Mouse (Mus musculus) intestine, embryonic 14.5 days (tissue): ENCODE data around the gene Cga. TPM values are rescaled to one million over a fixed set of nuclear protein-coding genes. Genes with fewer than 3 reads are reported as not detected.

Experiments used
- ATAC-seq: fragments of 200-750 bp; cut with Nextera tagmentation; replicated peaks from 2 replicates; pipeline ENCODE4 v1.8.0; 2017; ENCODE audit warnings: low read depth, moderate number of reproducible peaks, moderate TSS enrichment, moderate library complexity; ENCODE audit not compliant: low FRiP score, low TSS enrichment
- DNase-seq: peaks from one replicate; pipeline ENCODE4 v3.0.0-alpha.2; 2018; ENCODE audit warnings: low spot score
- H3K27ac ChIP-seq: fragments of 300-500 bp; sonication (generic); 2 replicates; pipeline ENCODE4 v1.5.1; 2014; ENCODE audit warnings: low read depth, mild to moderate bottlenecking, control low read depth
- H3K27me3 ChIP-seq: fragments of 300-500 bp; sonication (generic); replicated peaks from 2 replicates; pipeline ENCODE4 v1.6.1; 2014; ENCODE audit warnings: low read length, control low read depth; ENCODE audit not compliant: control insufficient read depth, insufficient read depth
- H3K36me3 ChIP-seq: fragments of 300-500 bp; sonication (generic); 2 replicates; pipeline ENCODE4 v1.6.1; 2014; ENCODE audit warnings: low read length, control low read depth; ENCODE audit not compliant: control insufficient read depth, insufficient read depth
- H3K4me1 ChIP-seq: fragments of 300-500 bp; sonication (generic); replicated peaks from 2 replicates; pipeline ENCODE4 v1.6.1; 2014; ENCODE audit warnings: low read length, control low read depth, mixed read lengths; ENCODE audit not compliant: control insufficient read depth, insufficient read depth
- H3K4me2 ChIP-seq: fragments of 300-500 bp; sonication (generic); 2 replicates; pipeline ENCODE4 v1.6.1; 2014; ENCODE audit warnings: low read length
- H3K4me3 ChIP-seq: fragments of 300-500 bp; sonication (generic); 2 replicates; pipeline ENCODE4 v1.5.1; 2014; ENCODE audit warnings: low read depth, low read length, control low read depth, mixed read lengths
- H3K9ac ChIP-seq: fragments of 300-500 bp; sonication (generic); 2 replicates; pipeline ENCODE4 v1.6.1; 2014; ENCODE audit warnings: mild to moderate bottlenecking, low read length
- H3K9me3 ChIP-seq: fragments of 300-500 bp; sonication (generic); 2 replicates; pipeline ENCODE4 v1.6.1; 2016; ENCODE audit warnings: low read length, control low read depth; ENCODE audit not compliant: control insufficient read depth
- WGBS: fragments of 180-500 bp; shearing (Covaris S2); extraction: QIAGEN DNeasy Blood & Tissue Kit; methylation state at CpG from one replicate; pipeline ENCODE4 v1.1.7; 2014; 5-methylcytosine and 5-hydroxymethylcytosine counted together
- polyA plus RNA-seq: library from polyadenylated mRNA; unstranded; fragments of >200 nt; fragmentation: Nextera tagmentation; extraction: Ambion mirVana; gene quantifications from 2 replicates; pipeline ENCODE4 v1.2.1, GENCODE M21; 2014

Gene Cga
- polyA plus RNA-seq, 1 experiment from 2014 or later: not detected

GRCm38 (mm10) chr4:34869813-34870212, 23.8 kb upstream of the Cga start:
- Histone ChIP-seq H3K4me2 (no peak overlapping the region), H3K36me3 (no peaks in the 10 kb centered on the region), H3K4me3 (no peak overlapping the region), H3K27ac (no peak overlapping the region), H3K9me3 (no peaks in the 10 kb centered on the region), H3K9ac (no peak overlapping the region), H3K4me1 (peaks cover 9% of the 10 kb centered on the region; the same call in 1 of the 2 replicates), H3K27me3 (no peaks in the 10 kb centered on the region)
- no peak for ATAC-seq
- 82% methylated on average over 3 of the region's 3 CpGs for WGBS
- no peak for DNase-seq

DNA sequence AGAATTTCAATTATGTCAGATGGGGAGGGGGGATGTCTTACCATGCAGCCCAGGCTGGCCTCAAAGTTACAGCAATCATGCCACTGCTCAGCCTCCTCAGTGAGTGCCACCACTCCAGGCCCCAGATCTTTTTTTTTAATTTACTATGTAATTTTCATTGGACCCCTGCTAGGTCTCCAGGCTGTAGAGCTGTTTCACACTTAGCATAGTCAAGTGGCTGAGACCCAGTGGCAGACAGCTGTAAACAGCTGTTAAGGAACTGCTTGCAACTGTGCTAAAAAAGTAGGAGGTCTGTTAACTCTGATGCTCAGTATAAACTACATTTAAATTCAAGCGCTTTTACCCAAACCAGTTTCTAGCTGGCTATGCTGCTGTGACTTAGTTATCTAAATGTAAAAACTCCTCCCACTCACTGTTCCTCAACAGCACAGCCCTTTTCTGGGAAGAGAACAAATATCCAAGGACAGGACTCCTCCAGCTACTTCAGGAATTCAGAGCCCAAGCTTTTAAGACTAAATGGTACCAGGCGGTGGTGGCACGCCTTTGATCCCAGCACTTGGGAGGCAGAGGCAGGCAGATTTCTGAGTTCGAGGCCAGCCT, 20.6 kb upstream of the Cga start:
- 0 out of 2 replicates have a peak, but pooled peaks have one; percentile 36 for ATAC-seq

DNA sequence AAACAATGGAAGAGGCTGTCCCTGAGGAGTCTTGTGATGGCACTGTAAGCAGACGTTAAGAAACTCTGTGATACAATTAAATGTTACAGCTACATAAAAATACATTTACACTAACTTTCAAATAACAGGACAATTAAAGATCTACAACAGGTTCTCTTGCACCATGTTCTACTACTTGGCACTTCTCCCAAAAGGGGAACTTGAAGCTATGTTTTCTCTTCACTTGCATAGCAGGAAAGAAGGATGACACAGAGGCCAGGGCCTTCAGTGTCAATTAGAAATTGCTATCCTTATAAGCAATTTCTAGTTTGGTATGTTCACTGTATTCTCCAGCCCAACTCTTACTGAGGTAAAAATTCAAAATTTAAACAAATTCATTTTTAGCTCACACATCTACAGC, 19.3 kb upstream of the Cga start:
- Histone ChIP-seq H3K36me3 (peaks cover 12% of the 10 kb centered on the region), H3K27me3 (no peaks in the 10 kb centered on the region), H3K4me1 (peaks cover 9% of the 10 kb centered on the region; the same call in 1 of the 2 replicates), H3K9me3 (no peaks in the 10 kb centered on the region), H3K4me3 (no peak overlapping the region), H3K27ac (no peak overlapping the region), H3K4me2 (no peak overlapping the region), H3K9ac (no peak overlapping the region)
- WGBS: 67% methylated on average over 1 of the region's 1 CpGs
- no peak for ATAC-seq
- no peak for DNase-seq

More for the DNA sequence above, 20.6 kb upstream of the Cga start:
- peaks cover 12% of the 10 kb centered on the region for H3K36me3 ChIP-seq
- H3K27me3 ChIP-seq: no peaks in the 10 kb centered on the region
- H3K4me1 ChIP-seq: peaks cover 9% of the 10 kb centered on the region; the same call in 1 of the 2 replicates
- H3K27ac ChIP-seq: 0 out of 2 replicates have a peak overlapping the region, but pooled peaks have one; percentile 16
- DNase-seq: no peak
- H3K4me3 ChIP-seq: no peak overlapping the region
- WGBS: 80% methylated on average over 4 of the region's 4 CpGs
- no peak overlapping the region for H3K4me2 ChIP-seq
- H3K9me3 ChIP-seq: no peaks in the 10 kb centered on the region
- no peak overlapping the region for H3K9ac ChIP-seq

DNA sequence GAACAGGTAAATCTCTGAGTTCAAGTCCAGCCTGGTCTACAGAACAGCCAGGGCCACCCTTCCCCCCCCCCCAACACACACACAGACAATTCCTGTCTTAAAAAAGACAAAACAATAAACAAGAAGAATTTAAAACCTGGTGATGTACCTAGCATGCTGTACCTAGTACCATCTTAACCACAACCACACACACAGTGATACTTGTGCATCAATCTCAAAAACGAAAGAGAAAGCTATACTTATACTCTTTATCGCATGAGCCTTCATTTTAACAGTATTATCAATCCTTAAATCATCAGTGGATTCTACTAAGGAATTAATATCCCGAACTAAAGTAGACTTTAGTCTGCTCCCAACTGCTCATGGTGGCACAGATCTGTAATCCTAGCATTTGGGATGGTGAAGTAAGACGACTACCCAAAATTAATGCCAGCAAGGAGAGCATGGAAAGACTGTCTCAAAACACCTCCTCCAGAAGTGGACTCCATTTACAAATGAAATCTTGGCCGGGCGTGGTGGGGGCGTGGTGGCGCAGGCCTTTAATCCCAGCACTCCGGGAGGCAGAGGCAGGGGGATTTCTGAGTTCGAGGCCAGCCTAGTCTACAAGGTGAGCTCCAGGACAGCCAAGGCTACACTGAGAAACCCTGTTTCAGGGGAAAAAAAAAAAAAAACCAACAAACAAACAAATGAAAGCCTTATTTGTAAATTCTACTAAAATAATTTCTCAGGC, 12.5 kb upstream of the Cga start:
- peak overlapping the region; percentile 94 for H3K4me3 ChIP-seq
- H3K9ac ChIP-seq: no peak overlapping the region
- peaks cover 11% of the 10 kb centered on the region for H3K4me1 ChIP-seq
- no peaks in the 10 kb centered on the region for H3K9me3 ChIP-seq
- H3K27ac ChIP-seq: no peak overlapping the region
- WGBS: 80% methylated on average over 10 of the region's 10 CpGs
- peak overlapping the region; percentile 58 for H3K4me2 ChIP-seq
- DNase-seq (no peak), ATAC-seq (no peak)
- H3K27me3 ChIP-seq: no peaks in the 10 kb centered on the region
- peaks cover 12% of the 10 kb centered on the region for H3K36me3 ChIP-seq

DNA sequence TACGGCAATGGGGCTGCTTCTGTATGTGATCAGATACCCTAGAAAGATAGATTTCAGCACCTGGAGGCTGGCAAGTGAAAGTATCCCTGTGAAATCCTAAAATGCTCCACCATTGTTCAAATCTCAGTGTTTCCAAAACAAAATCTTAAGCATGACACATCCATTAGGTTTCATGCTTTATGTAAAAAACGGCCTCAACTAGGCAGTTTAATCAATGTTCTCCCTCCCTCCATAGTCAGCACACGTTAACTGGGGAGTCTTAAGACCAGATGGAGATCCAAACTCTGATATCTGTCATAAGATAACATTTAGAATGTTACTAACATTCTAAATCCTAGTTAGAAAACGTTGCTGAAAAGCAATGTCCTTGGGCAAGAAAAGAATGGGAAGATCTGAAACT, 11.7 kb upstream of the Cga start:
- H3K9me3 ChIP-seq: no peaks in the 10 kb centered on the region
- ATAC-seq (no peak), DNase-seq (no peak)
- 14% methylated on average over 4 of the region's 4 CpGs for WGBS
- H3K27me3 ChIP-seq: no peaks in the 10 kb centered on the region
- peaks cover 14% of the 10 kb centered on the region for H3K4me1 ChIP-seq
- H3K27ac ChIP-seq: peak overlapping the region; percentile 100; the same call in 1 of the 2 replicates
- peaks cover 6% of the 10 kb centered on the region for H3K36me3 ChIP-seq
- peak overlapping the region; percentile 94 for H3K4me3 ChIP-seq
- H3K9ac ChIP-seq: peak overlapping the region; percentile 99
- peak overlapping the region; percentile 58 for H3K4me2 ChIP-seq

DNA sequence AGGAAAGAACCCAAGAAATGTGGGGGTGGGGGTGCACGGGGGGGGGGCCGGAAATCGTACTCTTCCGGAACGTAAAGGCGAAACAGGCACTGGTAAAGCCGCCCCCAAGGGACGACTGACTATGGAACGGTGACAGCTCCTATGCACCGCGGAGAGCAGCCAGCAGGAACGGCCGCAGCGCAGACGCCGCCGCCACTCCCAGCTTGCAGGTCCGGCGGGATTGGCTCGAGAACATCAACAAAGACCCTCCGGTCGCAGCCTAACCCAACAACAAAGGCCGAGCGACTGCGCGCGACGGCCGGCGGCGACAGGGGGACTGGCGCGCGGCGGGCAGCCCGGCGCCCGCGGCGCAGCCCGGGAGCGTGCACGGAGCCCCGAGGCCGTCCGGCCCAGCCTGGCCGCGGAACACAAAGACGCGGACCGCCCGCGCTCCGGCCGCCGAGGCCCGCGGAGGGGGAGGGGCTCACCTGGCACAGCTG, 11.2 kb upstream of the Cga start:
- H3K27ac ChIP-seq: peak overlapping the region; percentile 100
- under 1% methylated on average over 51 of the region's 58 CpGs for WGBS
- H3K36me3 ChIP-seq: peaks cover 3% of the 10 kb centered on the region; the same call in 1 of the 2 replicates
- H3K9me3 ChIP-seq: no peaks in the 10 kb centered on the region
- peak overlapping the region; percentile 58 for H3K4me2 ChIP-seq
- H3K4me1 ChIP-seq: peaks cover 14% of the 10 kb centered on the region
- no peaks in the 10 kb centered on the region for H3K27me3 ChIP-seq
- ATAC-seq: peak; percentile 69
- H3K4me3 ChIP-seq: peak overlapping the region; percentile 94
- DNase-seq: peak; percentile 85
- H3K9ac ChIP-seq: peak overlapping the region; percentile 99

DNA sequence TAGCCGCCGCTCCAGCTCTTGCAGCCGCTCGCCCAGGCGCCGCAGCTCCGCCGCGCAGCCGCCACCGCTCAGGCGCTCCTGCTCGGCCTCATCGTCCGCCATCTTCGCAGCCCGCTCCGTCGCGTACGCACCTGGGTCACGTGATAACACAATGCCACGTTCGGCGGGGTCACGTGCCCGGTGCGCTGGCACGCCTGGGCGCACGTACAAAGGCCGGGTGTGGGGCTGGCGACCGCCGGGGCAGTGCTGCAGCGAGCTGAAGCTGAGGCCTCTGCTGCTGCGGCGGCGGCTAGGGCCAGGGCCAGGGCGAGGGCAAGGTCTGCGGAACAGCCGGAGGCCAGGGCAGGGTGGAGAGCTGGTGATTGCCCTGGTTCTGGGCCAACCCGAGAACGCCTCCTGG, 10.8 kb upstream of the Cga start, which contains the start of gene Zfp292:
Gene Zfp292 (minus strand): TSS at position 143 of the 400 bp plus-strand sequence.
- Histone ChIP-seq H3K4me2 (peak within 1 kb of the TSS; percentile 58), H3K4me3 (peak within 1 kb of the TSS; percentile 94), H3K27ac (peak within 1 kb of the TSS; percentile 100), H3K27me3 (no peaks in the 10 kb centered on the region), H3K9ac (peak within 1 kb of the TSS; percentile 99), H3K36me3 (no peaks in the 10 kb centered on the region), H3K9me3 (no peaks in the 10 kb centered on the region), H3K4me1 (peaks cover 19% of the 10 kb centered on the region)
- peak; percentile 93 for DNase-seq
- peak; percentile 93 for ATAC-seq
- WGBS: under 1% methylated on average over 43 of the region's 44 CpGs

DNA sequence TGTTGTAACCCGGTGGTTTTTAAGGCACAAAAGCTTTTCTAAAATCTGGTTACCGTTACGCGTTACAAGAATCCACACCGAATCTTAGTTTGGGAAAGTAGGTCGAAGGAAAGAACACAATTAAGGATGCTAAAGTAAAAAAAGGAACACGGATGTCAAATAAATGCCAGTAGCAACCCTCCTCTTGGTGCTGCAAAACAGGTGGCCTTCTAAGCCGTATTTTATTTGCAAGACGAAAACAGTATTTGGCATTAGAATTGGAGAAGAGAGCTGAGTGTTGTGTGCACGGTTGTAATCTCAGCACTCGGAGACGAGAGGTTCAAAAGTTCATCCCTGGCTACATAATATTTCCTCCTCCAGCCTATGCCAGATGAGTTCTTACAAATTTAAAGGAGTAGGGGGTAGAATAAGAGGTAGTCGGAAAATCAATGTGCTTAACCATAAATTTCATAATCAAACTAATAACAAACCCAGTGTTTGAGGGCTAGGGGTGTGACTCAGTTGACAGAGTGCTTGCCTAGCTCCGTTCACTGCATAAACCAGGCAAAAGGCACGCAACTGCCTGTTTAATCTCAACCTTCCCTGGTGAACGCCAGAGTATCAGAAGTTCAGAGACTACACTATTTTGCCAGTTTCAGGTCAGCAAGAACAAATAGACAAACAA, 10.1 kb upstream of the Cga start:
- Histone ChIP-seq H3K9ac (peak overlapping the region; percentile 99), H3K9me3 (no peaks in the 10 kb centered on the region), H3K4me3 (peak overlapping the region; percentile 94), H3K36me3 (no peaks in the 10 kb centered on the region), H3K27ac (peak overlapping the region; percentile 100), H3K4me2 (peak overlapping the region; percentile 58), H3K27me3 (no peaks in the 10 kb centered on the region), H3K4me1 (peaks cover 19% of the 10 kb centered on the region)
- no peak for DNase-seq
- ATAC-seq: no peak
- WGBS: 16% methylated on average over 16 of the region's 16 CpGs
